Mouse (Mus musculus): Measurements from ENCODE around the gene Nanp.

- TF ChIP-seq CTCF (IDR thresholded peaks at IDR 0.05; ENCODE audit: low read depth) (no peak), EP300 (optimal IDR thresholded peaks at IDR 0.05) (no peak)
Measured at GRCm38 (mm10) chr2:151008939-151009509, 30.2 kb downstream of the Nanp start.
